Mouse (Mus musculus) erythroid progenitor cell, adult 5-6 weeks (primary cell): ENCODE measurements around the gene Limd2. TPM values are rescaled to one million over a fixed set of nuclear protein-coding genes. Genes with fewer than 3 reads are reported as not detected.
"Not testable (repeated sequence)": the region's sequence is repeated elsewhere in the genome, so short reads cannot be mapped to it uniquely, and the experiment has no call there.

ENCODE experiments used
- ATAC-seq: replicated peaks from 2 replicates; pipeline ENCODE4 v1.8.0; 2016; ENCODE audit warnings: moderate number of reproducible peaks, mild to moderate bottlenecking, moderate TSS enrichment, inconsistent platforms; ENCODE audit not compliant: poor library complexity, low FRiP score, severe bottlenecking
- total RNA-seq, 2 experiments: library from RNA; stranded (forward) in 1 of 2; stranded (reverse) in 1 of 2; fragments of 150-400 nt in 1 of 2; fragments of 186-747, 209-891 nt in 1 of 2; gene quantifications; 2 replicates each; pipeline versions ENCODE4 v1.2.3 to v1.2.4; 2015 to 2017; ENCODE audit warnings: low replicate concordance in 2 of 2

Limd2 gene
- total RNA-seq, 2 experiments from 2014 or later = 4.8 to 49.0 TPM

DNA sequence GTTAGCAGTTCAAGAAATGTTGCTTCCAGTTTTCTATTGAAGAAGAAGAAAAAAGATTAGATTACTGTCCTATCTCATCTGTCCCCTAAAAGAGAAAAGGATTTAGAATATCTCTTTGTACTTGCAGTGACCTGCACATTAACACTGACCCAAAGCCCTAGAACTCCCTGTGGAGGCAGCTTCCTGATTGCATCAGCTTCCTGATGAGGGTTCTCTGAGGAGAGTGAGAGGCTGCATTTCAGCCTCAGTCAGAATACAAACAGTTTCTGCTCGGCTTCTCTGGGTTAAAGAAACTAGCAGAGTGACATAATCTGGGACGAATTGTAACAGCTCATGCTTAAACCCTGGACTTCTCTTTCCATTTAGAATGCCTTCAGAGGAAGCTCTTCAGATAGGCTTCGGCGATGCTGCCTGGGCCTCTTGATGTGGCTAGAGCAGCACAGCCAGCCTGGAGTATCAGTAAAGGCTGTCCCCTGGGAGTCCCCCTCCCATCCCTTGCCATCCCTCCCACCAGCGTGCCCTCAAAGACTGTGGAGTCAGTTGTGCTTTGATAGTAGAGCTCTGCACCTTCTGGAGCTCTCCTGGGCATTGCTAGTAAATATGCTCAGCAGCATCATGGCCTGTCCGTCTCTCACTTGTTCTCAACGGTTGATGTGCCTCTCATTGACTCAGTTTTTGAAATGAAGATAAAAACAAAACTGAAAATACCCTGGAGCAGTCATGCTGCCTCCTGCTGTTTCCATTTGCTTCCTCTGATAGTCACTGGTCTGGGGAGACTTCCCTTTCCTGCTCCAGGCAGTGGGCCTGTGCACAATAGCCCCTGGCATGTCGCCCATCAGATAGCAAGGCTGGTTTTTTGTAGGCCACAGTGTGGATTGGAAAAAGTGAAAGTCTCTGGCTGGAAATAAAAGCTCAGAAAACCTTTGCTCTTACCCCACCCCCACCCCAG lies 25.8 kb downstream of the Limd2 start:
- ATAC-seq = no peak

GRCm38 (mm10) chr11:106132516-106132915 lies 28.1 kb downstream of the Limd2 start:
- no peak for ATAC-seq

GRCm38 (mm10) chr11:106129477-106129876 lies 31.2 kb downstream of the Limd2 start:
- ATAC-seq = no peak

- ATAC-seq = not testable (repeated sequence)
Observed at GRCm38 (mm10) chr11:106126727-106127373, 33.8 kb downstream of the Limd2 start.

- ATAC-seq = no peak
Observed at GRCm38 (mm10) chr11:106125827-106126226, 34.8 kb downstream of the Limd2 start.

DNA sequence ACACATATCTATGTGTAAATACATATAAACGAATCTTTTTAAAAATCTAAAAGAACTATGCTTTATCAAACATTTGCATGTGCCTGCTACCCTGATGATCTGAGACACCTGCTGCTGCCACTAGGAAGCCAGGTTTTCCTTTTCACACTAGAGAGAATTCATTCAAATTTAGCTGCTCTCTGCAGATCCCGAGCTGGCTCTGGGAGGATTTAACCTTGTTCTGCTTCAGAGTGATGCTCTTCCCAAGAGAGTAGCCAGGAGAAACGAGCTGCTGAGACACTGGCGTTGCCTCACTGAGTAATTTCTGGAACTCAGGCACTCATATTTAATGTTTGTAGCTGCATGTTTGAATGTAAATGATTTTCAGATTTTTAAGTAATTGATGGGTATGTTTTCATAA lies 35.9 kb downstream of the Limd2 start:
- ATAC-seq = no peak

DNA sequence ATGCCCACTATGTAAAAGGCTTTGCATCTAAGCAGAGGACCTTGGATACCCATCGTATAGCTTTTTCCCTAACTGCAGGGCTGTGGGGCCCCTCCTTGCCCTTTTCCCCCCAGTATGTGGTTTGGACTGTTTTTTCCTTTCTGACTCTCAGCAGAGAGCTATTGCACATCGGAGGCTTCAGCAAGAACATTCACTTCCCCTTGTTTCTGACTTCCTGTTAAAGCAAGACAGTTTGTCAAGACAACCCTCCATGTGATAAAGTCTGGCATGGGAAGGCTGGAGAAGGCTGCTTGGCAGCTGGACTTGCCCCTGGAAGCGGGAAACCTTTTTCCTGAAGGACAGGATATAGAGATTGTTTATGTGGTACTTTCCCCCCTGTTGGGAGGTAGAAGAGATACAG lies 37.9 kb downstream of the Limd2 start:
- ATAC-seq = no peak

DNA sequence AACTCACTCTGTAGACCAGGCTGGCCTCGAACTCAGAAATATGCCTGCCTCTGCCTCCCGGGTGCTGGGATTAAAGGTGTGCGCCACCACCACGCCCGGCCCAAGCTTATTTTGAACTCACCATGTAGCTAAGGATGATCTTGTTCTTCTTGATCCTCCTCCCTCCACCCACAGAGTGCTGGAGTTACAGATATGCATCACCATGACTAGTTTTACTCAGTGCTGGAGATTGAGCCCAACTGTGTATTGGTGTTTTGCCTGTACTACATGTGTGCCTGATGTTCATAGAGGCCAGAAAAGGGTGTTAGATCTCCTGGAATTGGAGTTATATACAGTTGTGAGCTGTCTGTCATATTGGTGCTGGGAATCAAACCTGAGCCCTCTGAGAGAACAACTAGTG lies 38.4 kb downstream of the Limd2 start:
- ATAC-seq = no peak

DNA sequence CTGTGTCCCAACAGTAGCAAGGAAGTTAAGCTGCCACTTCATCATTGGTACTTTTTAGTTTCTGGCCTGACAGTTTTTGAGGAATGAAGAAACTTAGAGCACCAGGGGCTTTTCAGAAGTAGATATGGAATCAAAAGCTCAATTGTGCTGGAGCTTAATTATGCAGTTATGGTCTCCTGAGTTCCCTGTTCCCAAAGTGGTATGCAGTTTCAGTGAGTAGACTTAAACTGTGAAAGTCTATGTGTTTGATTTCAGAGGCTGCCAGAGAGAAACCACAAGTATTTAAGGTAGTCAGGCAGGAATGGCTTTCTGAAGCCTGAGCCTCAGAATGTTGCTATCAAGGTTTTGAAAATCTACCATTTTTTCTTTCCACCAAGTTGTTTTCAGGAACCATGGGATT lies 49.0 kb downstream of the Limd2 start:
- ATAC-seq = no peak

Other genes with a start within 250 kb of the Limd2 start
- 3.4 TPM in 1 of 2 replicates, not detected in the other for gene Cyb561, start 207.5 kb downstream of the Limd2 start, total RNA-seq (2015; ENCODE audit: low replicate concordance)
- 1.5 TPM in 1 of 2 replicates, not detected in the other for gene Cyb561, start 207.5 kb downstream of the Limd2 start, total RNA-seq (2017; ENCODE audit: low replicate concordance)
- 1.8 and 2.1 TPM in 2 replicates for gene Ace, start 192.9 kb downstream of the Limd2 start, total RNA-seq (2015; ENCODE audit: low replicate concordance)
- 1.1 and 1.2 TPM in 2 replicates for gene Ace, start 192.9 kb downstream of the Limd2 start, total RNA-seq (2017; ENCODE audit: low replicate concordance)
- gene Ace3, start 166.2 kb downstream of the Limd2 start, total RNA-seq (2015; ENCODE audit: low replicate concordance) = not detected in 2 replicates
- not detected in 2 replicates for gene Ace3, start 166.2 kb downstream of the Limd2 start, total RNA-seq (2017; ENCODE audit: low replicate concordance)
- gene Kcnh6, start 152.7 kb downstream of the Limd2 start, total RNA-seq (2015; ENCODE audit: low replicate concordance) = not detected in 2 replicates
- gene Kcnh6, start 152.7 kb downstream of the Limd2 start, total RNA-seq (2017; ENCODE audit: low replicate concordance) = not detected in 2 replicates
- gene Dcaf7, start 124.0 kb downstream of the Limd2 start, total RNA-seq (2015; ENCODE audit: low replicate concordance) = 25.2 and 28.1 TPM in 2 replicates
- gene Dcaf7, start 124.0 kb downstream of the Limd2 start, total RNA-seq (2017; ENCODE audit: low replicate concordance) = 26.9 and 36.5 TPM in 2 replicates
- 5.9 TPM in 1 of 2 replicates, not detected in the other for gene Taco1, start 94.8 kb downstream of the Limd2 start, total RNA-seq (2015; ENCODE audit: low replicate concordance)
- gene Taco1, start 94.8 kb downstream of the Limd2 start, total RNA-seq (2017; ENCODE audit: low replicate concordance) = 4.1 and 6.8 TPM in 2 replicates
- gene Map3k3, start 76.2 kb downstream of the Limd2 start, total RNA-seq (2015; ENCODE audit: low replicate concordance) = 9.6 and 11.5 TPM in 2 replicates
- gene Map3k3, start 76.2 kb downstream of the Limd2 start, total RNA-seq (2017; ENCODE audit: low replicate concordance) = 5.7 and 6.2 TPM in 2 replicates
- not detected in 2 replicates for gene Gm10840, start within 50 bp of the Limd2 start, total RNA-seq (2015; ENCODE audit: low replicate concordance)
- gene Gm10840, start within 50 bp of the Limd2 start, total RNA-seq (2017; ENCODE audit: low replicate concordance) = not detected in 2 replicates
- 14.1 and 16.3 TPM in 2 replicates for gene Strada, start 41.3 kb upstream of the Limd2 start, total RNA-seq (2015; ENCODE audit: low replicate concordance)
- 6.4 and 12.3 TPM in 2 replicates for gene Strada, start 41.3 kb upstream of the Limd2 start, total RNA-seq (2017; ENCODE audit: low replicate concordance)
- gene Ccdc47, start 55.5 kb upstream of the Limd2 start, total RNA-seq (2015; ENCODE audit: low replicate concordance) = 24.1 and 54.9 TPM in 2 replicates
- 122 and 130 TPM in 2 replicates for gene Ccdc47, start 55.5 kb upstream of the Limd2 start, total RNA-seq (2017; ENCODE audit: low replicate concordance)
- gene Ddx42, start 56.1 kb upstream of the Limd2 start, total RNA-seq (2015; ENCODE audit: low replicate concordance) = 28.9 and 47.6 TPM in 2 replicates
- gene Ddx42, start 56.1 kb upstream of the Limd2 start, total RNA-seq (2017; ENCODE audit: low replicate concordance) = 60.4 and 91.1 TPM in 2 replicates
- gene Ftsj3, start 95.2 kb upstream of the Limd2 start, total RNA-seq (2015; ENCODE audit: low replicate concordance) = 6.5 and 13.8 TPM in 2 replicates
- 19.1 and 20.7 TPM in 2 replicates for gene Ftsj3, start 95.2 kb upstream of the Limd2 start, total RNA-seq (2017; ENCODE audit: low replicate concordance)
- gene Psmc5, start 95.3 kb upstream of the Limd2 start, total RNA-seq (2015; ENCODE audit: low replicate concordance) = 41.5 and 42.5 TPM in 2 replicates
- 33.4 and 66.2 TPM in 2 replicates for gene Psmc5, start 95.3 kb upstream of the Limd2 start, total RNA-seq (2017; ENCODE audit: low replicate concordance)
- 36.0 and 49.0 TPM in 2 replicates for gene Smarcd2, start 112.1 kb upstream of the Limd2 start, total RNA-seq (2015; ENCODE audit: low replicate concordance)
- 119 and 162 TPM in 2 replicates for gene Smarcd2, start 112.1 kb upstream of the Limd2 start, total RNA-seq (2017; ENCODE audit: low replicate concordance)
- not detected in 2 replicates for gene Tcam1, start 115.8 kb upstream of the Limd2 start, total RNA-seq (2015; ENCODE audit: low replicate concordance)
- not detected in 2 replicates for gene Tcam1, start 115.8 kb upstream of the Limd2 start, total RNA-seq (2017; ENCODE audit: low replicate concordance)
- not detected in 2 replicates for gene Gh, start 141.0 kb upstream of the Limd2 start, total RNA-seq (2015; ENCODE audit: low replicate concordance)
- gene Gh, start 141.0 kb upstream of the Limd2 start, total RNA-seq (2017; ENCODE audit: low replicate concordance) = 2.7 TPM in 1 of 2 replicates, not detected in the other
- gene Cd79b, start 153.9 kb upstream of the Limd2 start, total RNA-seq (2015; ENCODE audit: low replicate concordance) = 110 and 129 TPM in 2 replicates
- 29.3 and 46.0 TPM in 2 replicates for gene Cd79b, start 153.9 kb upstream of the Limd2 start, total RNA-seq (2017; ENCODE audit: low replicate concordance)
- 0.84 TPM in 1 of 2 replicates, not detected in the other for gene Scn4a, start 192.4 kb upstream of the Limd2 start, total RNA-seq (2015; ENCODE audit: low replicate concordance)
- gene Scn4a, start 192.4 kb upstream of the Limd2 start, total RNA-seq (2017; ENCODE audit: low replicate concordance) = 0.39 TPM in 1 of 2 replicates, not detected in the other
- gene Prr29, start 204.6 kb upstream of the Limd2 start, total RNA-seq (2015; ENCODE audit: low replicate concordance) = not detected in 2 replicates
- gene Prr29, start 204.6 kb upstream of the Limd2 start, total RNA-seq (2017; ENCODE audit: low replicate concordance) = not detected in 2 replicates
- 23.9 TPM in 1 of 2 replicates, not detected in the other for gene Icam2, start 227.2 kb upstream of the Limd2 start, total RNA-seq (2015; ENCODE audit: low replicate concordance)
- 9.5 and 15.1 TPM in 2 replicates for gene Icam2, start 227.2 kb upstream of the Limd2 start, total RNA-seq (2017; ENCODE audit: low replicate concordance)